Mouse (Mus musculus) spleen, adult 2 months (tissue): Measurements from ENCODE around the gene Tmem19.

Experiments used
- CTCF ChIP-seq: fragments of 200-500 bp; IDR thresholded peaks from 2 replicates; pipeline ENCODE4 v1.5.1; 2011; ENCODE audit warnings: mild to moderate bottlenecking, inconsistent platforms; ENCODE audit not compliant: insufficient read depth, insufficient read length, insufficient replicate concordance; ENCODE audit errors: extremely low read depth
- POLR2A ChIP-seq: fragments of 200-500 bp; IDR thresholded peaks from 2 replicates; pipeline ENCODE4 v1.6.1; 2011; ENCODE audit warnings: low read depth, low read length, inconsistent platforms

- no peak for TF ChIP-seq CTCF
- TF ChIP-seq POLR2A = no peak
These were observed 65.8 kb downstream of the Tmem19 start for GRCm38 (mm10) chr10:115296401-115296935.
